Mouse (Mus musculus) ES-CJ7 (cell line): ENCODE data around the gene Mogs.
A peak's percentile ranks its signal among the peaks of the same experiment; 100 is the strongest.

ENCODE experiments used
- DNase-seq: peaks from one replicate; pipeline ENCODE4 v3.0.0; 2011; ENCODE audit warnings: low read depth, low spot score

The Mogs gene

DNA sequence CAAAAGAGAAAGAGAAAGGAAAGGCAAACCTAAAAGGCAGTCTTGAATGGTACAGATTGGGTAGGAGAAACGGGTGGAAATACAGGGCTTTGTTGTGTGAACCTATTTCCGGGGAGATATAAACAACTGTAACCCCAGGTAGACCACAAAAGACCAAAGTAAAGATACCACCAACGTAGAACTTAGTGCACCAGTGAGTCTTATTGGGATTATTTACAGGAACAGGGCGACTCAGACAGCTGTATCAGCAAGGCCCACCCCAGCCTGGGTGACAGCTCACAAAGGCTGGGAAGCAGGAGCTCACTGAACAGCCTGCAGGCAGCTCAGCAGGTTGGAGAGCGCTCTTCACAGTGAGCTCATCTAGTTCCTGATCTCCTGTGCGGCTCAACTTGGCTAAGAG is 19.3 kb upstream of the Mogs start:
- no peak for DNase-seq

DNA sequence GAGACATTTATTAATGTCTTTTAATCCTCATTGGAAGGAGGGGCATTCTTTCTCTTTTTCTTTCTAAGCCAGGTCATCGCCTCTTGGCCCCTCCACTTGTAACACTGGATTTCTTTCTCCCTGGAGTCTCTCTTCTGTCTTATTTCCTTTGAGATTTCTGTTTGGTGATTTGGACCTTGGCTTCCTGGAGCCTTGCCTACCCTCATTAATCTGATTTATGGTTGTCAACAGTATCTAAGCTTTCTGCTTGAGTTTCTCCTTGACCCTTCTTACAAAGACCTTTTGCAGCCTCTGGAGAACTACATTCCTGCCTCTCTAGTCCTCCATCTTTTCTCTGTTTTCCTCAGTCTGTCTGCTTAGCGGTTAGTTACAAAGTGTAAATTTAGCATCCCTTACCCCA is 16.9 kb upstream of the Mogs start:
- DNase-seq = no peak

DNA sequence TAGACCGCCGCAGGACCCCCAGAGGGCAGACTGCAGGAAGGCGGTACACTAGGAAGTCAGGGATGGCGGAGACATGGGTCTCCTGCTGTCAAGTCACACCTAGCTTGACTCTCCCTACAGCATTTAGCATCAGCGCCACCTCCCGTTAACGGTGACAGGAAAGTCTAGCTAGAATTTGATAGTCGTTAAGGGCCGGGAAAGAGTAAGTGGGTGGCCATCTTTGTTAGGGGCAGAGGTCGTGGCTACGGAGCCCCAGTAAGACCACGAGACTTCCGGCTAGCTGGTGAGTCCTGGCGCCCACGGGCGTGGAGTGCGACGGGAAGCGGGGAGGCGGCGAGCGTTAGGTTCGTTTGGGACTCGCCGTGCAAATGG is 14.0 kb upstream of the Mogs start, which contains the start of the genes Ccdc142 and Gm42688:
Ccdc142 (plus strand) TSS at position 286 of the 372 bp plus-strand sequence.
Gm42688 (plus strand) TSS at position 302 of the 372 bp plus-strand sequence.
- peak; percentile 97 for DNase-seq

DNA sequence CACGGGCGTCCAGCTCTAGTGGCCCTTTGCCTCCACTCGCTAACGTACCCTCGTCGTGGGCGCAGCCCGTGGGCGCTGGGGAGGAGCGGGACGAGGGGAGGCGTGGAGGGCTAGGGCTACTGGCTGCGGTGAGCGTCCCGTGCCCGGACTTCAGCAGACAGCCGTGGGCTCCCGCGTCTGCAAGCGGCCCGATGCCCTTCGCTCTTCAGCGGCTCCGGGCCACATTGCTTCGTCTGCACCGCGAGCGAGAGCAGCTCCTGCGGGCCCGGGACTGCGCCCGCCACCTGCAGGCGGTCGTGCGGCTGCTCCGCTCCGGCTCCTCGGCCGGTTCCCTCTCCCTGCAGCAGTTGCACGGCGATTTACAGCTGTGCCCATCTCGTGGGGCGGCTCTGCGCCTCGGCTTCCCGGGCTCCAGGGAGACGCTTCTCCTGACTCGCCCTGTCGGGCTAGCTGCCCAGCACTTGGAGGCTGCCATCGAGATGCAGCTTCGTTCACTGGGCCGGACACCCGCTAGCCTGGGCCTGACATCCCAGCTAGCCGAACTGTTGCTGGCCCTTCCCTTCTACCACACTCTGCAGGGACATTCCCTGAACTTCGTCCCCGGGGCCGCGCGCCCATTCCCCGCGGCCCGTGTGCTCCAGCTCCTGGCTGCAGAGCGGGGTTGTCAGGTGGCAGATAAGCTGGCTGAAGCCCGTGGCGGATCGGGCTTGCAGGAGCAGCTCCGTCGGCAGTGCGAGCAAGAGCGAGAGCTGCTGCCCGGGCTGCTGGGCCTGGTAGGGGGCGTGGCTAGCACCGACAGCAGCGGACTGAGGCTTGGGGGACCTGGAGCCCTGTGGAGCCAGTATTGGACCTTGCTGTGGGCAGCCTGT is 13.4 kb upstream of the Mogs start:
- no peak for DNase-seq

DNA sequence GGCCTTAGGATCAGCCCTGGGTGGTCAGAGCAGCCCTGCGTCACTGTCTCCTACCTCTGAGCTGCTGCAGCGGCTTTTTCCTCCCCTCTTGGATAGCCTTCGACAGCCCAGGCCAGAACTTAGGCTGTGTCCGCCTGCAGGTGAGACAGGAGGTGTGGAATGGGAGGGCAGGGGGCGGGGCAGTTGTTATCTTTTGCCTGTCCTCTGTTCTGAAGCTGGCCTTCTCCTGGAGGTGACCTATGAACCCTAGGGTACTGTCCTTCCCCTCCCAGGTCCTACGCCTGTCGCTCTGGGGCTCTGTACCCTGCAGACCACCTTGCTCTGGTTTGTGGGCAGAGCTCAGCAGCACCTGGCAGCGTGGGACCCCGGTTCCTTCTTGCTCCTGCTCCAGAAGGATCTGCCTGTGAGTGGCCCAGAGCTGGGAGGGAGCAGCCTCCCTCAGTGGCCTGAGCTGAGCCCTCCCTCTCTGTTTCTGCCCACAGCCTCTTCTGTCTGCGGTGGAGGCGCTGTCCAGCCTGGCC is 12.1 kb upstream of the Mogs start:
- no peak for DNase-seq

DNA sequence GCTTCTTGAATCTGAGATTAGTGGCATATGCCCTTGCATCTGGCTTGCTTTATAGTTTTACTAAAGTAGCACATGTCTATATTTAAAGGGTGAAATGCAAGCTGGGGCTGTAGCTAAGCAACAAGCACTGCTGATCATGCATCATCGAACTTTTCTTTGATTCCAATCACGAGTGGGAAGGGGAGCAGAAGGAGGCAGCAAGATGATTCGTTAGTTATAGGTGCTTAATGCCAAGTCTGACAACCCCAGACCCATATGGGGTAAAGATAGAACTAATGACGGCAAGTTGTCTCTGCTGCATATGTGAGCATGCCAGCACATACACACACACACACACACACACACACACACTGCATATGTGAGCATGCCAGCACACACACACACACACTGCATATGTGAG is 11.1 kb upstream of the Mogs start:
- DNase-seq = no peak

DNA sequence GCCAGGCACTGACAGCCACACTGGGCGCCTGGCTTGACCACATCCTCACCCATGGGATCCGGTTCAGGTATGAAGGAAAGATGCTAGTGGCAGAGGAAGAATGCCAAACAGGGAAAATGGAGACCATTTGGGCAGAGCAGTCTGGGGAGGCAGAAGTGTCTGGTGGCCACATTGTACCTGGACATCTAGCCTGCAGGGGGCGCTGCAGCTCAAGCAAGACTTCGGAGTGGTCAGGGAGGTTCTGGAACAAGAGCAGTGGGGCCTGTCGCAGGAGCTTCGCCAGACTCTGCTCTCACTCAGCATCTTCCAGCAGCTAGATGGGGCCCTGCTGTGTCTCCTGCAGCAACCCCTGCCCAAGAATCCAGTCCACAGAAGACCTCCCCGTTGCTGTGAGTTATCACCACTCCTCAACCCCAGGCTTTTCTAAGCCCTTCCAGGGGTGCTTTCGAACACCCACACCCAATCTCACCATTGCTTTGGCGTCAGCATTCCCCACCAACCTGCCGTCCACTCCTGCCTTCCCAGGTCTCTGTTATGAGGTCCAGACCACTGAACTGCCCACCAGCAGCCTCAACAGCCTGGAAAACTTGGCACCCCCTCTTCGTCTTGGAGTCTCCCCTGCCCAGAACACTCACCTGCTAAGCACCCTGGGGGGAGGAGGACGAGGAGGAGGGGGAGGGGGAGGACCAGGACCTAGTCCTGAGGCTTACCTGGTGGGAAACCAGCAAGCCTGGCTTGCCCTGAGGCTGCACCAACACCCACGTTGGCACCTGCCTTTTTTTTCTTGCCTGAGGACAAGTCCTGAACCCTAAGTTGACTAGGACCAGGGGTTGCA is 7.5 kb upstream of the Mogs start:
- DNase-seq = peak; percentile 91

DNA sequence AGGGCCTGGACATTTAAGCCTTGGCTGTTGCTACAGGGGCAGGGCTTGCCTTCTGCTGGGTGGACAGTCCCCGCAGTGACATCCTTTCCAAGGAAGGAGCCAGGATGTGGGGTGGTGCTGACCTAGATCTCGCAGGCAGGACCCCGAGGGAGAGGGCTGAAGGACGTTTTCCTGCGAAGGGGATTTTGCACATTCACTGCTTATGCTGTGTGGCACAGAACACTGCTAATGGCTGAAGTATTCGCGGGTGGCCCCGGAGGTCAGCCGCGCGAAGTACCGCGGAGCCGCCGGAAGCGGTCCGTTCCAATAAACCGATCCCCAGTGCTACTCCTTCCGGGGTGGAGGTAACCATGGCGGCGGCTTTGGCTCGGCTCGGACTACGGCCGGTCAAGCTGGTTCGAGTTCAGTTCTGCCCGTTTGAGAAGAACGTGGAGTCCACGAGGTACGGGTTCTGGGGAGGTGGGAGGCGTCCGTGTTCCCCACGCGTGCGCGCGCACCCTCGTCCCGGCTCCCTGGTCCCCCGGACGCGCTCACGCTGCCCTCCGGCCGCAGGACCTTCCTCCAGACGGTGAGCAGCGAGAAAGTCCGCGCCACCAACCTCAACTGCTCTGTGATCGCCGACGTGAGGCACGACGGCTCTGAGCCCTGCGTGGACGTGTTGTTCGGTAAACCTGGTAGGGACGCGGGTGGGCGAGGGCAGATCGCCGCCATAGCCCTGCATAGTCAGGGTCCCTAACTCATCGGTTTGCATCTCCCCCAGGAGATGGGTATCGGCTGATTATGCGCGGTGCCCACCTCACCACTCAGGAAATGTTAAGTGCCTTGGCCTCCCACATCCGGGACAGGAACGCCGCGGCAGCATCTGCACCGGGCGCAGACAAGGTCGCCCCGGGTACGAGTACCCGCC is 6.3 kb upstream of the Mogs start, which contains the start of gene Mrpl53:
Mrpl53 (plus strand) TSS at position 279 of the 907 bp plus-strand sequence.
- peak; percentile 64 for DNase-seq

DNA sequence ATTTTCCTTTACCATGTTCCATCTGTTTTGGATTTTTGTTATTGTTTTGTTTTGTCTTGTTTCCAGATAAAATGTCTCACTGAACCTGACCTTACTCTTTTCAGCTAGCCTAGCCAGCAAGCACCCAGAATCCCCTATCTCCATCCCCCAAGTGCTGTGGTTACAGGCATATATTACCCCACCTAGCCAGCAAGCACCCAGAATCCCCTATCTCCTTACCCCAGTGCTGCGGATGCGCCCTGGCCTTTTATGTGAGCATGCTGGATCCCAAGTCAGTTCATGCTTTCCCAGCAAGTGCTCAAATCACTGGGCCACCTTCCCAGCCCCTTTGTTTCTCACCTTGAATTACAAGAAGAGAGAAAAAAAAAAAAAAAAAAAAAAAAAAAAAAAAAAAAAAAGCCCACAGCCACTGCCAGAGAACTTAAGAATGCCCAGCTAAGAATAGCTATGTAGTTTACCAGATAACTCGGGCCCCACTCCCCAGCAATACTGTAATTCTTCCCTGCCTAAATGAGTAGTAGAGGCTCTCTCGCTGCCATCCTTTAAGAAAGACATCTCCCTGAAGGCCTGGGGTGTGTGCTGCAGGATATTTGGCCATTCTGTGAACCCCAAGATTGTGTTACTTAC is 3.7 kb upstream of the Mogs start:
- DNase-seq = no peak

DNA sequence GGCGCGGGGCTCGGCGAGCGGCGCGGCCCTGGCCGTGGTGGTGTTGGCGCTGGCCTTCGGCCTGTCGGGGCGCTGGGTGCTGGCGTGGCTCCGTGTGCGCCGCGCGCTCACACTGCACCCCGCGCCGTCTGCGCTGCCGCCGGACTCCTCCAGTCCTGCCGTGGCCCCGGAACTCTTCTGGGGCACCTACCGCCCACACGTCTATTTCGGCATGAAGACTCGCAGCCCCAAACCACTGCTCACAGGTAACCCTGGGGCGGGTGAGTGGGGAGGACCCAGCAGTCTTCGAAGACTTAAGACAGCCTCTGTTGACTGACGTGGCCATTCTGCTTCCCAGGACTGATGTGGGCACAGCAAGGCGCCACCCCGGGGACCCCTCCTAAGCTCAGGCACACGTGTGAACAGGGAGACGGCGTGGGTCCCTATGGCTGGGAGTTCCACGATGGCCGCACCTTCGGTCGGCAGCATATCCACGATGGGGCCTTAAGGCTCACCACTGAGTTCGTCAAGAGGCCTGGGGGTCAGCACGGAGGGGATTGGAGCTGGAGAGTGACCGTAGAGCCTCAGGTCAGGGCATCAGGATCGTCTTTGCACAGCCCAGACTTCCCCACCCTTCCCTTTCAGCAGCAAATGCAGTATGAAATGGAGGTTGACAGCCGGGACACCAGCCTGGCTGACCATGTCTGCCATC is 531 bp downstream of the Mogs start:
- DNase-seq = no peak

DNA sequence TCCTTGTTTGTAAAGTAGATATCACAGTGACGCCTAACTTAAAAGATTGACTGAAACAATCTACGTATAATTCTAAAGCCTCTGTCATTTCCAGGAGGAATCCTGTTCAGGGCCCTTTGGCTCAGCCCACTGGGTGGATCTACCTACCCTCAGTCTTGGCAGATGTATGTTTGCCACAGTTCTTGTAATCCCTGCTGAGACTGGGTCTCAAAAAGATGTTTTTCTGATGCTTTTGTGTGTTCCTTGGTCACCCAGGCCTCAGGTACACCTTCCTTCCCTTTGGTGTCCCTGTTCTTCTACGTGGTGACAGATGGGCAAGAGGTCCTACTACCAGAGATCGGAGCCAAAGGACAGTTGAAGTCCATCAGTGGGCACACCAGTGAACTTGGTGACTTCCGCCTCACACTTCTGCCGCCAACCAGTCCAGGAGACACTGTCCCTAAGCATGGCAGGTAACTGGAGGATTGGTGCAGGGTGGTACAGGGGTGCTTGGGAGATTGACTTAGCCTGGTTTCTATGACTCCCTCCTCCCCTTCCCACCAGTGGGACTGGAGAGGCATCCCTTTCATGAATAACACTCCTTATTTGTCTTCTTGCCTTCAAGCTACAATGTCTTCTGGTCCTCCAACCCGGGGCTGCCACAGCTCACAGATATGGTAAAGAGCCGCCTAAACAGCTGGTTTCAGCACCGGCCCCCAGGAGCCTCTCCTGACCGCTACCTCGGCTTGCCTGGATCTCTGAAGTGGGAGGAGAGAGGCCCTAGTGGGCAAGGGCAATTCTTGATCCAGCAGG is 1.3 kb downstream of the Mogs start:
- no peak for DNase-seq

DNA sequence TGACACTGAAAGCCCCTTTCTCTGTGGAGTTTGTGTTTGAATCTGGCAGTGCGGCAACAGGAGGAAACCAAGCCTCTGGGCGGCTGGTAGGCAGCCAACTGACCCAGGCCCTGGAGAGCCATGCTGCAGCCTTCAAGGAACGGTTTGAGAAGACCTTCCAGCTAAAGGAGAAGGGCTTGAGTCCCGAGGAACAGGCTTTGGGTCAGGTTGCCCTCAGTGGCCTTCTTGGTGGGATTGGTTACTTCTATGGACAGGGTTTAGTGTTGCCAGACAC is 1.8 kb downstream of the Mogs start:
- no peak for DNase-seq

DNA sequence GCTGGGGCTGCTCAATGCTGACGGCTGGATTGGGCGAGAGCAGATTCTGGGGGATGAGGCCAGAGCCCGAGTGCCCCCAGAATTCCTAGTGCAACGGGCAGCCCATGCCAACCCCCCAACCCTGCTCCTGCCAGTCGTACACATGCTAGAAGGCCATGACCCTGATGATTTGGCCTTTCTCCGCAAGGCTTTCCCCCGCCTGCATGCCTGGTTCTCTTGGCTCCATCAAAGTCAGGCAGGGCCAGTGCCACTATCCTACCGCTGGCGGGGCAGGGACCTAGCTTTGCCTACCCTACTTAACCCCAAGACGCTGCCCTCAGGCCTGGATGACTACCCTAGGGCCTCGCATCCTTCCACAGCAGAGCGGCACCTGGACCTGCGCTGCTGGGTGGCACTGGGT is 2.3 kb downstream of the Mogs start:
- no peak for DNase-seq

DNA sequence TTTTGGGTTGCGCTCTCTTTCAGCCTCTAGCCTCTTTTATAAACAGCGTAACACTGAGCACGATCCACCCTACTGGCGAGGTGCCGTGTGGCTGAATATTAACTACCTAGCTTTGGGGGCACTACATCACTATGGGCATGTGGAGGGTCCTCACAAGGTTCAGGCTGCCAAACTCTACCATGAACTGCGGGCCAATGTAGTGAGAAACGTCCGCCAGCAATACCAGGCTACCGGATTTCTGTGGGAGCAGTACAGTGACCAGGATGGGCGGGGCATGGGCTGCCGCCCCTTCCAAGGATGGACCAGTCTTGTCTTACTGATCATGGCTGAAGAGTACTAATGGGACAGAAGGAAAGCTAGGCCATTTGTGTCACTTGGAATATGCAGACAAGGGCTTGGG is 3.1 kb downstream of the Mogs start:
- no peak for DNase-seq

DNA sequence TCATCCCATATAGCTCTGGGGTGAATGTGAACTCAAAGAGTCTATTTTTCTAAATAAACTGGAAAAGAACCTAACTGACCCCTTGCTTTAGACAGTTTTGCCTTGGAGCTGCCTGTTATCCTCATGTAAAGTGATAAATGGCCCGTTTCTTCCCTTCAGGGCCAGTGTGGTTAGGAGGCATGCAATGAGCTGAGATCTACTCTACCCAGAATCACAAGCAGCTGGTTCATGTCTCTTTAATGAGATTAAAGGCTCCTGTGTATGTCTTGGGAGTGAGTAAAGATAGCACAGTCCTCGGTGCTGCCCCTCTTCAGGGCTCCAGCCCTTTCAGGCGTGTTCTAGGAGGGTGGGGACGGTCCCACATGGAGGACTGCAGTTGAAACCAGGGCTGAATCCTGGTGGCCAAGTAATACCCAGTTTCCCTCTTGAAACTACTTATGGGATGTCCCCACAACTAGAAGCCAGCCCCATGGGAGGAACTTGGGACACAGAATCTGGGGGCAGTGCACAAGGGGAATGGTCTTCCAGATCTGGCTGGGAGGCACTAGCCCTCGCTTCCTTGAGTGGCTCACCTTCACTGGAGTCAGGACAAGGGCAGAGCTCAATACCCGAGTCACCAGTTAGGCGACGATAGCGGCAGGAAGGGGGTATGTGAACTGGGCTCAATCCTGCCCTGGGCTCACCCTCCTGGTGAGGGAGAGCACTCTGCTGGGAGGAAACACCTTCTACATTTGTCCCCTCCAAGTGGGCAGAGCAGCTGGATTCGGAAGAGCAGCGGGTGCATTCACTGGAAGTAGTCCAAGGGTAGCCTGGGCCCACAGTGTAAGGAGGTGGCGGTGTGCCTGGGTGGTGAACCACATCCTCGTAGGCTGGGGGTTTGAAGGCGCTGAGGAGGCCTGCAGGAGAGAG is 3.8 kb downstream of the Mogs start:
- no peak for DNase-seq

DNA sequence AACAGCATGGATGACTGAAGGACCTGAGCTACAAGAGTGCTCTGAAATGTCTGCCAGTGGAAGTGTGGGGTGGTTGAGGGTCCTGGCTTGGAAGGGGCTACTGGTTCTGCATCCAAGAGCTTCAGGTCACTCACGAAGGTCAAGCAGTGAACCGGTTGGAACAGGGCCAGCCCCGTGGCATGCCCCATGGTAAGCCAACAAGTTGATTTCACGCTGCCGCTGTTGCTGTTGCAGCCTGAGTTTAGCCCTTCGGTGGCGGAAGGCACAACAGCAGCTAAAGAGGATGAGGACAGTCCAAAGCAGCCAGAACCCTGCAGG is 4.4 kb downstream of the Mogs start:
- no peak for DNase-seq

DNA sequence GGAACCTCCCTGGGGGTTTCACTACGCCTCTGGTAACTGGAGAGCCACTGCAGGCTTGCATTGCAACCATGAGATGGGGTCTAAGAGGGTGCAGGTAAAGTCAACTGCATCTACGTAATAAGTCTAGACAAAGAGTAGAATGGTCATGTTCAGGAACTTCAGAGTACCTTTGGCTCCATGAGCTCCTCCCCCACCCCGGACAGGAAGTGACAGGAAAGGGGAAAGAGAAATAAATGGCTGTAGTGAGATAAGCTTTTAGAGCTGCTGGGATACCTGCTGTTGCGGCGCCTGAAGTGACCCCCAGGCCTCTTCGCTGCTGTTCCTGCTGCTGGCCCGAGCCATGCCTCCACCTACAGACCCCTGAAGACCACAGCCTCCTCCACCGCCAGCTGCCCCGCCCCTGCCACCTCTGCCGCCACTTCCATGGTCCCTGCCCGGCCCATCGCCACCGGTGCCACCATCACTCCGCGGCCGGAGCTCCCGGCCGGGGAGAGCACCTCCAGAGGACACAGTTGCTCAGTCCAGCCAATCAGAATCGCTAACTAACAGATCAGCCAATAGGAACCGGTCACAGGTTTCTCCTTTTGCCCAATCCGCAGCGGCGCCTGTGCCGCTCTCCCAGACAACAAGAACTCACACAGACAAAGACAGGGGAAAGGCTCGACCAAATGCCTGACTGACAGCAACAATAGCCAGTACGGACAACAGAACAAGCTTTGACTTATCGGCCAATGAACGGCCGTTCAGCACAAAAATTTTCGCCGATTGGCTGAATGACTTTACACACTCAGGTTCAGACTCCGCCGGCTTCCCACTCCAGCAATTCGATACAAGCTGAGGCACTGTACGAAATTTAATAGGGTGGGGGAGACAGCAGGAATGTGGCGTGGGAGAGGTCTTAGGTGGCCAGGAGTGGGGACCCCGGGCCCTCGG is 5.9 kb downstream of the Mogs start, which contains the start of gene Wbp1:
Wbp1 (minus strand) TSS at position 630 of the 933 bp plus-strand sequence.
- peak; percentile 100 for DNase-seq
